ENCODE assay signal across 16 mouse cellular contexts in the genomic region with DNA sequence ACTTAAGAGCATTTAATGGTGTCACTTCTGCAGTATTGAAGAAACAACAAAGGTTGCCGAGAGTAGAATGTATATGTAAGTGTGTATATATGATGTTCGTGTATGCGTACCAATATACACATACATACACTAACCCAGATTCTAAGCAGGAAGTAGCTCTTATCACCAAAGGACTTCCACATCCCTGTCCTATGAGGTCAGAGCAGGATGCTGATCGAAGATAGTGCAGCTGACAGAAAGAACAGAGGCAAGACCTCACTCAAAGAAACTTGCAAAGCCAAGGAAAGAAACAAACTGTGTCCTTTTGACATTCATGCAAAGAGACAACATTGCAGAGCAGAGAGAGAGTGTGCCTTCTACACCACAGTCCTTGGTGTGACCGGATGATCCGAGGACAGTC.
A peak's percentile ranks its signal among the peaks of the same experiment; 100 is the strongest.
DNase-seq lines count a peak whose midpoint lies in the region; ATAC-seq and TF ChIP-seq lines count a peak whose summit lies in the region.
"Had no signal": no experiment of that assay in that cellular context is flagged by ENCODE, and none has a peak within 500 bp of the region (broad histone marks: within the 10 kb centered on the region; RNA-seq: fewer than 3 reads in every experiment).

No protein-coding gene starts in this region.

- no peaks in the 10 kb centered on the region for H3K27me3 ChIP-seq in heart, adult 2 months (ENCODE audit: control insufficient read depth, insufficient read depth, low read length)
- H3K27me3 ChIP-seq in megakaryocyte, embryonic 14.5 days (replicated peaks), result no peaks in the 10 kb centered on the region
- H3K27me3 ChIP-seq: neural tube, embryonic 13.5 days; Patski had no signal

- no peak for TF ChIP-seq CTCF in heart, adult 2 months (IDR thresholded peaks at IDR 0.05)

- peak overlapping the region; percentile 47 for H3K27ac ChIP-seq in heart, adult 2 months
- H3K27ac ChIP-seq: gastrocnemius, adult 2 months; neural tube, embryonic 13.5 days had no signal

- no peak overlapping the region for H3K4me3 ChIP-seq in heart, adult 2 months
- H3K4me3 ChIP-seq in megakaryocyte, embryonic 14.5 days (replicated peaks), result peak overlapping the region; percentile 54
- H3K4me3 ChIP-seq: gastrocnemius, adult 2 months; neural tube, embryonic 13.5 days had no signal

- H3K4me1 ChIP-seq in heart, adult 2 months (ENCODE audit: control insufficient read depth, insufficient read depth, low read length), result peaks cover 12% of the 10 kb centered on the region
- peaks cover 62% of the 10 kb centered on the region for H3K4me1 ChIP-seq in megakaryocyte, embryonic 14.5 days
- H3K4me1 ChIP-seq: neural tube, embryonic 13.5 days had no signal

- ATAC-seq in megakaryocyte, adult 5-6 weeks (ENCODE audit: poor library complexity, severe bottlenecking), result no peak
- ATAC-seq: forebrain, embryonic 16.5 days; Patski had no signal

- no peak for DNase-seq in heart, adult 2 months
- DNase-seq in heart, adult 8-10 months (ENCODE audit: low spot score), result no peak
- DNase-seq in kidney, adult 9 months, result peak; percentile 7
- no peak for DNase-seq in kidney, postnatal 10 days
- no peak for DNase-seq in urinary bladder, postnatal 14 days (ENCODE audit: low spot score)
- no peak for DNase-seq in right cerebral cortex, adult 2 months (ENCODE audit: low spot score in 2 of 2)
- DNase-seq: cerebellum, adult 11 months; cerebellum, postnatal 36 days; gastrocnemius, adult 2 months; kidney, postnatal 25 days; right cerebral cortex, postnatal 4 days had no signal

- no peak for TF ChIP-seq POLR2A in heart, adult 2 months (IDR thresholded peaks at IDR 0.05; ENCODE audit: insufficient read depth, low read depth, low read length)

- H3K9me3 ChIP-seq in megakaryocyte, embryonic 14.5 days, result no peaks in the 10 kb centered on the region
- H3K9me3 ChIP-seq: neural tube, embryonic 13.5 days had no signal

- 36% methylated on average over 6 of the region's 6 CpGs for WGBS in heart, adult 2 months

- no peaks in the 10 kb centered on the region; the same call in 1 of the 2 replicates for H3K36me3 ChIP-seq in heart, adult 2 months (ENCODE audit: control insufficient read depth, insufficient read depth, low read length)
- no peaks in the 10 kb centered on the region for H3K36me3 ChIP-seq in megakaryocyte, embryonic 14.5 days (replicated peaks; ENCODE audit: low read length)
- H3K36me3 ChIP-seq: neural tube, embryonic 13.5 days had no signal

- H3K9ac ChIP-seq in heart, adult 2 months (ENCODE audit: low read depth, low read length), result no peak overlapping the region
- H3K9ac ChIP-seq: neural tube, embryonic 13.5 days had no signal

- intact Hi-C loops in heart, adult 2 months (cut with DNase I), result no loop called here

- TF ChIP-seq EP300 in heart, adult 2 months (IDR thresholded peaks at IDR 0.05; ENCODE audit: insufficient read depth, low read depth, low read length), result no peak

- no peaks in the 10 kb centered on the region for H3K79me2 ChIP-seq in heart, adult 2 months (replicated peaks; ENCODE audit: control insufficient read depth, insufficient read depth, low read length)
